Mouse (Mus musculus) cerebellum, postnatal 25 days (tissue): ENCODE results near the gene Jchain.
A peak's percentile ranks its signal among the peaks of the same experiment; 100 is the strongest.

ENCODE experiments used
- DNase-seq, 2 experiments: peaks; one replicate each; pipeline ENCODE4 v3.0.0; 2021; ENCODE audit warnings: mixed read lengths in 2 of 2

Gene Jchain

GRCm38 (mm10) chr5:88519232-88519631, 8.5 kb downstream of the Jchain start:
- peak in 1 of 2 experiments; percentile 40 for DNase-seq

- DNase-seq, result no peak
Measured at GRCm38 (mm10) chr5:88508990-88509389, 18.7 kb downstream of the Jchain start.

GRCm38 (mm10) chr5:88508555-88508954, 19.1 kb downstream of the Jchain start:
- no peak for DNase-seq

GRCm38 (mm10) chr5:88499781-88500180, 27.9 kb downstream of the Jchain start:
- DNase-seq, result no peak

- DNase-seq, result no peak
Measured at GRCm38 (mm10) chr5:88491111-88491510, 36.6 kb downstream of the Jchain start.

- DNase-seq, result no peak
Measured at GRCm38 (mm10) chr5:88489004-88489403, 38.7 kb downstream of the Jchain start.

- no peak for DNase-seq
Measured at GRCm38 (mm10) chr5:88487675-88488074, 40.0 kb downstream of the Jchain start, which contains the start of gene Enam. Gene Enam (plus strand): TSS chr5:88487975.
